Mouse (Mus musculus) spleen, adult 2 months (tissue): ENCODE measurements around the gene Tbc1d1.

ENCODE experiments used
- CTCF ChIP-seq: fragments of 200-500 bp; IDR thresholded peaks from 2 replicates; pipeline ENCODE4 v1.5.1; 2011; ENCODE audit warnings: mild to moderate bottlenecking, inconsistent platforms; ENCODE audit not compliant: insufficient read depth, insufficient read length, insufficient replicate concordance; ENCODE audit errors: extremely low read depth
- POLR2A ChIP-seq: fragments of 200-500 bp; IDR thresholded peaks from 2 replicates; pipeline ENCODE4 v1.6.1; 2011; ENCODE audit warnings: low read depth, low read length, inconsistent platforms

DNA sequence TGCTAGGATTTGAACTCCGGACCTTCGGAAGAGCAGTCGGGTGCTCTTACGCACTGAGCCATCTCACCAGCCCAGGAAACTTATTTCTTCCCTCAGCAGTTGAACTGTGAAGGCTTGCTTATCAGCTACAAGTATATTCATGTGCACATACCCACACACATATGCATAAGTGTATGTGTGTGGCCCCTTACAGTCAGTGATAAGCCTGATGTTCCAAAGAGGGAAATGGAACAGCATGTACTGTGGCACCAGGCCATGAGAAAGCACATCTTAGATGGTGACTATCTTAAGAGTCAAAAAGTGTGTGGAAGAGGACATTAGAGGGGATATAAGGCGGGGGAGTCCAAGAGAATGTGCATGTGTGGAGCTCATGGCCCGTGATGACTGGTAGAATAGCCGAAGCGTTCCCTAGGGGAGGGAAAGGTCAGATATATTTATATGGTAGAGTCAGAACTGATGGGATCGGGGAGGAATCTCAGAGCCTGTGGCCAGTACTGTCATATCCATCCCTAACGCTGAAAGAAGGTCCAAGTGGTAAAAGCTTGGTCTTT is 13.0 kb downstream of the Tbc1d1 start:
- TF ChIP-seq CTCF: no peak
- TF ChIP-seq POLR2A: no peak
